Mouse (Mus musculus): Measurements from ENCODE around the gene Fam122b.

Fam122b gene

GRCm38 (mm10) chrX:53196392-53196791 lies 73.2 kb downstream of the Fam122b start:
- no peak for DNase-seq
